Comparison of ENCODE assay signal across 8 mouse cellular contexts in genomic region chr16:93292181-93292834, GRCm38 (mm10).
DNase-seq lines count a peak whose midpoint lies in the region; ATAC-seq lines count a peak whose summit lies in the region.

No protein-coding gene starts in this region.

- DNase-seq in embryo, embryonic 10 days (ENCODE audit: low spot score): peak; percentile 29
- DNase-seq in embryo, embryonic 9.5 days (ENCODE audit: extremely low spot score): no peak
- DNase-seq in CD4-positive helper T cell, adult 2 months (ENCODE audit: low read depth, low spot score): peak; percentile 52
- peak; percentile 68 for DNase-seq in naive thymus-derived CD4-positive, alpha-beta T cell, adult 2 months (ENCODE audit: low read depth)
- DNase-seq in urinary bladder, postnatal 25 days (ENCODE audit: low spot score): no peak
- DNase-seq in right cerebral cortex, postnatal 14 days: no peak
- DNase-seq in right cerebral cortex, postnatal 4 days: no peak

- peak; percentile 38 for ATAC-seq in inflammation-experienced regulatory T-cells, adult 6 months

Comparison
In these comparisons a context has a peak if more than half of its experiments do, and no peak if none do; other contexts are left out.
1. DNase-seq: peak in embryo, embryonic 10 days (single experiment), CD4-positive helper T cell, adult 2 months (single experiment) and naive thymus-derived CD4-positive, alpha-beta T cell, adult 2 months (single experiment); none in embryo, embryonic 9.5 days (single experiment), urinary bladder, postnatal 25 days (single experiment), right cerebral cortex, postnatal 14 days (single experiment) and right cerebral cortex, postnatal 4 days (single experiment).